Mouse (Mus musculus) heart, adult 2 months (tissue): ENCODE results near the gene Olfr1395. TPM values are rescaled to one million over a fixed set of nuclear protein-coding genes. Genes with fewer than 3 reads are reported as not detected.
A peak's percentile ranks its signal among the peaks of the same experiment; 100 is the strongest.

ENCODE experiments used
- DNase-seq, 2 experiments: peaks; one replicate each; pipeline ENCODE4 v3.0.0; 2021
- H3K27ac ChIP-seq: fragments of 200-600 bp; 2 replicates; pipeline ENCODE4 v1.8.1; 2022
- H3K27me3 ChIP-seq: fragments of 200-500 bp; 2 replicates; pipeline ENCODE4 v1.6.1; 2012; ENCODE audit warnings: mild to moderate bottlenecking, low read length, inconsistent platforms, mixed read lengths; ENCODE audit not compliant: control insufficient read depth, insufficient read depth
- H3K36me3 ChIP-seq: fragments of 200-500 bp; 2 replicates; pipeline ENCODE4 v1.6.1; 2012; ENCODE audit warnings: low read length, inconsistent platforms; ENCODE audit not compliant: control insufficient read depth, insufficient read depth
- H3K4me1 ChIP-seq: fragments of 200-500 bp; 2 replicates; pipeline ENCODE4 v1.6.1; 2011; ENCODE audit warnings: low read length; ENCODE audit not compliant: control insufficient read depth, insufficient read depth
- H3K4me3 ChIP-seq: fragments of 200-600 bp; 2 replicates; pipeline ENCODE4 v1.8.1; 2022
- H3K79me2 ChIP-seq: fragments of 200-500 bp; replicated peaks from 2 replicates; pipeline ENCODE4 v1.6.1; 2012; ENCODE audit warnings: mild to moderate bottlenecking, inconsistent platforms, low read length, moderate library complexity, mixed read lengths; ENCODE audit not compliant: control insufficient read depth, insufficient read depth
- H3K9ac ChIP-seq: fragments of 200-500 bp; 2 replicates; pipeline ENCODE4 v1.6.1; 2012; ENCODE audit warnings: low read depth, mild to moderate bottlenecking, control low read depth, inconsistent platforms, low read length, mixed read lengths
- CTCF ChIP-seq: fragments of 200-600 bp; IDR thresholded peaks from 2 replicates; pipeline ENCODE4 v1.8.1; 2022; ENCODE audit warnings: antibody characterized with exemption, mild to moderate bottlenecking, moderate library complexity
- EP300 ChIP-seq: fragments of 200-500 bp; IDR thresholded peaks from 2 replicates; pipeline ENCODE4 v1.6.1; 2011; ENCODE audit warnings: low read depth, low read length, control low read depth; ENCODE audit not compliant: insufficient read depth
- POLR2A ChIP-seq: fragments of 200-500 bp; IDR thresholded peaks from 2 replicates; pipeline ENCODE4 v1.6.1; 2011; ENCODE audit warnings: mild to moderate bottlenecking, low read depth, low read length, control low read depth; ENCODE audit not compliant: insufficient read depth
- WGBS: fragments of 180-500 bp; shearing (Covaris S2); methylation state at CpG from one replicate; pipeline ENCODE4 v1.1.7; 2018; 5-methylcytosine and 5-hydroxymethylcytosine counted together
- intact Hi-C: fragments of 180-260 bp; cut with DNase I; formaldehyde crosslinking; loops from one replicate; pipeline ENCODE4 v1.15.1; 2025
- polyA plus RNA-seq: library from polyadenylated mRNA; depleted of rRNA; stranded (reverse); fragments of >200 nt; gene quantifications from 2 replicates; pipeline ENCODE4 v1.2.3, GENCODE M21; 2012; rRNA removed
- total RNA-seq, 2 experiments: library from RNA; stranded (reverse); gene quantifications; 2 replicates each; pipeline ENCODE4 v1.2.3; 2021

Gene Olfr1395
- total and polyA plus RNA-seq, 3 experiments: 0.12 TPM; not detected in 2

GRCm38 (mm10) chr11:49195819-49196322, 53.8 kb downstream of the Olfr1395 start:
- intact Hi-C loops: no loop called here
- WGBS: 40% methylated on average over 7 of the region's 7 CpGs
- peak overlapping the region; percentile 61 for H3K27ac ChIP-seq
- H3K4me1 ChIP-seq: peaks cover 5% of the 10 kb centered on the region
- no peaks in the 10 kb centered on the region for H3K27me3 ChIP-seq
- H3K79me2 ChIP-seq: no peaks in the 10 kb centered on the region
- DNase-seq: peak in 1 of 2 experiments; percentile 36
- peak; percentile 52 for TF ChIP-seq CTCF
- no peak for TF ChIP-seq POLR2A
- TF ChIP-seq EP300: 0 out of 2 replicates have a peak, but pooled peaks have one; percentile 68
- no peaks in the 10 kb centered on the region for H3K36me3 ChIP-seq
- H3K4me3 ChIP-seq: no peak overlapping the region
- peak overlapping the region; percentile 37; the same call in 1 of the 2 replicates for H3K9ac ChIP-seq

Other genes with a start within 250 kb of the Olfr1395 start
- gene Gm5431, start 240.1 kb upstream of the Olfr1395 start, total RNA-seq: 1 to 10 TPM; 1.4 to 1.5 TPM
- 0.20 and 0.67 TPM in 2 replicates for gene Gm5431, start 240.1 kb upstream of the Olfr1395 start, polyA plus RNA-seq
- gene Psme2b, start 196.1 kb upstream of the Olfr1395 start, total RNA-seq: 1 to 10 TPM; 2.8 to 5.0 TPM
- gene Psme2b, start 196.1 kb upstream of the Olfr1395 start, polyA plus RNA-seq: 3.1 and 6.6 TPM in 2 replicates
- not detected for gene Olfr56, start 163.4 kb upstream of the Olfr1395 start, total RNA-seq
- gene Olfr56, start 163.4 kb upstream of the Olfr1395 start, polyA plus RNA-seq: 0.10 and 0.18 TPM in 2 replicates
- 1 to 10 TPM; 4.3 to 5.1 TPM for gene 9930111J21Rik1, start 162.9 kb upstream of the Olfr1395 start, total RNA-seq
- 3.4 and 6.2 TPM in 2 replicates for gene 9930111J21Rik1, start 162.9 kb upstream of the Olfr1395 start, polyA plus RNA-seq
- gene Gm12185, start 150.0 kb upstream of the Olfr1395 start, total RNA-seq: 1 to 10 TPM; 1.1 to 1.8 TPM
- gene Gm12185, start 150.0 kb upstream of the Olfr1395 start, polyA plus RNA-seq: 0.29 and 0.78 TPM in 2 replicates
- gene Tgtp1, start 148.1 kb upstream of the Olfr1395 start, total RNA-seq: 1 to 10 TPM; 2.7 to 7.6 TPM
- gene Tgtp1, start 148.1 kb upstream of the Olfr1395 start, polyA plus RNA-seq: 1.8 and 2.2 TPM in 2 replicates
- gene 9930111J21Rik2, start 91.0 kb upstream of the Olfr1395 start, total RNA-seq: 1 to 10 TPM; 5.5 to 7.1 TPM
- gene 9930111J21Rik2, start 91.0 kb upstream of the Olfr1395 start, polyA plus RNA-seq: 1.9 and 4.9 TPM in 2 replicates
- 1 to 10 TPM; 1.2 to 6.9 TPM for gene Tgtp2, start 78.1 kb upstream of the Olfr1395 start, total RNA-seq
- gene Tgtp2, start 78.1 kb upstream of the Olfr1395 start, polyA plus RNA-seq: 7.2 and 10.3 TPM in 2 replicates
- 1 to 10 TPM; 2.5 to 3.3 TPM for gene Ifi47, start 65.7 kb upstream of the Olfr1395 start, total RNA-seq
- gene Ifi47, start 65.7 kb upstream of the Olfr1395 start, polyA plus RNA-seq: 2.6 and 3.3 TPM in 2 replicates
- gene Olfr1396, start 27.4 kb upstream of the Olfr1395 start, total RNA-seq: 1 to 10 TPM in 1 of 2 experiments, under 1 TPM in 1; 0.97 to 1.4 TPM
- 4.4 and 9.7 TPM in 2 replicates for gene Olfr1396, start 27.4 kb upstream of the Olfr1395 start, polyA plus RNA-seq
- not detected for gene Olfr1394, start 12.1 kb downstream of the Olfr1395 start, total RNA-seq
- gene Olfr1394, start 12.1 kb downstream of the Olfr1395 start, polyA plus RNA-seq: not detected in 2 replicates
- 10 to 100 TPM; 25.0 to 31.4 TPM for gene Btnl9, start 44.9 kb downstream of the Olfr1395 start, total RNA-seq
- 18.9 and 23.0 TPM in 2 replicates for gene Btnl9, start 44.9 kb downstream of the Olfr1395 start, polyA plus RNA-seq
- 10 to 100 TPM; 23.9 to 28.9 TPM for gene Zfp62, start 61.0 kb downstream of the Olfr1395 start, total RNA-seq
- 2.9 and 8.2 TPM in 2 replicates for gene Zfp62, start 61.0 kb downstream of the Olfr1395 start, polyA plus RNA-seq
- 10 to 100 TPM; 59.2 to 72.3 TPM for gene Mgat1, start 101.9 kb downstream of the Olfr1395 start, total RNA-seq
- 74.4 and 86.4 TPM in 2 replicates for gene Mgat1, start 101.9 kb downstream of the Olfr1395 start, polyA plus RNA-seq
- under 1 TPM; 0.39 TPM for gene Olfr1393, start 136.0 kb downstream of the Olfr1395 start, total RNA-seq
- 1.8 and 2.1 TPM in 2 replicates for gene Olfr1393, start 136.0 kb downstream of the Olfr1395 start, polyA plus RNA-seq
- not detected for gene Olfr1392, start 143.0 kb downstream of the Olfr1395 start, total RNA-seq
- gene Olfr1392, start 143.0 kb downstream of the Olfr1395 start, polyA plus RNA-seq: 0.08 TPM in 1 of 2 replicates, not detected in the other
- not detected for gene Olfr10, start 162.5 kb downstream of the Olfr1395 start, total RNA-seq
- gene Olfr10, start 162.5 kb downstream of the Olfr1395 start, polyA plus RNA-seq: not detected in 2 replicates
- gene Olfr1391, start 180.5 kb downstream of the Olfr1395 start, total RNA-seq: not detected
- gene Olfr1391, start 180.5 kb downstream of the Olfr1395 start, polyA plus RNA-seq: not detected in 2 replicates
- gene Olfr1390, start 192.9 kb downstream of the Olfr1395 start, total RNA-seq: not detected
- not detected in 2 replicates for gene Olfr1390, start 192.9 kb downstream of the Olfr1395 start, polyA plus RNA-seq